Mouse (Mus musculus): ENCODE measurements around the gene Aanat. TPM values are rescaled to one million over a fixed set of nuclear protein-coding genes. Genes with fewer than 3 reads are reported as not detected.

The Aanat gene
- total and polyA plus RNA-seq, 2 experiments from 2014 or later: 0.46 to 0.68 TPM

GRCm38 (mm10) chr11:116612554-116612953 lies 26.3 kb downstream of the Aanat start:
- no peaks in the 10 kb centered on the region for H3K36me3 ChIP-seq (ENCODE audit: insufficient read depth, low read length)
- no peaks in the 10 kb centered on the region for H3K4me1 ChIP-seq (ENCODE audit: insufficient read depth, low read length)
- H3K4me3 ChIP-seq (ENCODE audit: low read length): no peak overlapping the region
- H3K9ac ChIP-seq (replicated peaks; ENCODE audit: low read length): no peak overlapping the region
- H3K27me3 ChIP-seq (ENCODE audit: insufficient read depth, low read length): no peaks in the 10 kb centered on the region
- 93% methylated on average over 1 of the region's 1 CpGs for WGBS
- no peaks in the 10 kb centered on the region for H3K9me3 ChIP-seq (ENCODE audit: low read length)
- no peak overlapping the region for H3K27ac ChIP-seq
- ATAC-seq (no peak), DNase-seq (ENCODE audit: low spot score) (no peak)
- no peak overlapping the region for H3K4me2 ChIP-seq (ENCODE audit: low read depth, low read length)
- no peak for TF ChIP-seq CTCF (IDR thresholded peaks at IDR 0.05; ENCODE audit: low read depth)

GRCm38 (mm10) chr11:116613234-116613633 lies 27.0 kb downstream of the Aanat start:
- ATAC-seq (no peak), DNase-seq (ENCODE audit: low spot score) (no peak)
- H3K4me1 ChIP-seq (ENCODE audit: insufficient read depth, low read length): no peaks in the 10 kb centered on the region
- H3K27ac ChIP-seq: no peak overlapping the region
- TF ChIP-seq CTCF (IDR thresholded peaks at IDR 0.05; ENCODE audit: low read depth): no peak
- H3K9ac ChIP-seq (replicated peaks; ENCODE audit: low read length): no peak overlapping the region
- WGBS: 90% methylated on average over 6 of the region's 6 CpGs
- no peaks in the 10 kb centered on the region for H3K9me3 ChIP-seq (ENCODE audit: low read length)
- H3K4me3 ChIP-seq (ENCODE audit: low read length): no peak overlapping the region
- no peaks in the 10 kb centered on the region for H3K27me3 ChIP-seq (ENCODE audit: insufficient read depth, low read length)
- H3K36me3 ChIP-seq (ENCODE audit: insufficient read depth, low read length): no peaks in the 10 kb centered on the region
- H3K4me2 ChIP-seq (ENCODE audit: low read depth, low read length): no peak overlapping the region

DNA sequence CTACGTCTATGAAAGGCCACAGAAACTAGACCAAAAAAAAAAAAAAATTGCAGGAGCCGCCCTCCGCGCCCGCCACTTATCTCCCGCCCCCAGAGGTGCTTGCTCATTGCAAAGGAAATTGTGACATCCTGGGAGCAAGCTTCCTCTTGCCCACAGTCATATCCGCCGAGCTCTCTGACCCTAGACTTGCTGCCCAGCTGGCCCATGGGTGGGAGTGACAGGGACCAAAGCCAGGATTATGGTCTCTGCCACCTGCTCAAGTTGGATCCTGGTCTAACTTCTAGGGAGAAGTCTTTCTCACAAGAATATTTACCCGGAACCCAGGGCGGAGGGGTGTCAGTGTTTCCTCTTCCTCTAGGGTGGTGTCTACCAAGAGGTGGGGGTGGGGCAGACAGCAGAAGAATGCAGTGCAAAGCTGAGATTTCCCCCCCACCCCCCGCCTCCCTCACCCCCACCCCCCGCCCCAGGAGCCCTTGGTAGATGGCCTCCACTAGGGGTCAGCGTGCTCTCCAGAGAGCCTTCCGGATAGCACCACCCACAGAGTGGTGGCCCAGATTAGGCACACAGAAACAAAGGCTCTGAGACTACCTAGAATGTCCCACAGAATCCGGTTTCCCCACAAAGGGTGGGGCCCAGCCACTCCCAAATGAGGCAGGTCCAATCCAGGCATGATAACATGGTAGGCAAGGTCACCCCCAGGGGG lies 29.7 kb downstream of the Aanat start:
- Histone ChIP-seq H3K4me3 (ENCODE audit: low read length) (no peak overlapping the region), H3K36me3 (ENCODE audit: insufficient read depth, low read length) (no peaks in the 10 kb centered on the region), H3K27me3 (ENCODE audit: insufficient read depth, low read length) (no peaks in the 10 kb centered on the region), H3K4me1 (ENCODE audit: insufficient read depth, low read length) (peaks cover 20% of the 10 kb centered on the region), H3K9ac (replicated peaks; ENCODE audit: low read length) (no peak overlapping the region), H3K4me2 (ENCODE audit: low read depth, low read length) (peak overlapping the region; percentile 8; the same call in 1 of the 2 replicates), H3K9me3 (ENCODE audit: low read length) (no peaks in the 10 kb centered on the region), H3K27ac (no peak overlapping the region)
- WGBS: 58% methylated on average over 14 of the region's 15 CpGs
- no peak for DNase-seq (ENCODE audit: low spot score)
- no peak for ATAC-seq
- TF ChIP-seq CTCF (IDR thresholded peaks at IDR 0.05; ENCODE audit: low read depth): no peak

DNA sequence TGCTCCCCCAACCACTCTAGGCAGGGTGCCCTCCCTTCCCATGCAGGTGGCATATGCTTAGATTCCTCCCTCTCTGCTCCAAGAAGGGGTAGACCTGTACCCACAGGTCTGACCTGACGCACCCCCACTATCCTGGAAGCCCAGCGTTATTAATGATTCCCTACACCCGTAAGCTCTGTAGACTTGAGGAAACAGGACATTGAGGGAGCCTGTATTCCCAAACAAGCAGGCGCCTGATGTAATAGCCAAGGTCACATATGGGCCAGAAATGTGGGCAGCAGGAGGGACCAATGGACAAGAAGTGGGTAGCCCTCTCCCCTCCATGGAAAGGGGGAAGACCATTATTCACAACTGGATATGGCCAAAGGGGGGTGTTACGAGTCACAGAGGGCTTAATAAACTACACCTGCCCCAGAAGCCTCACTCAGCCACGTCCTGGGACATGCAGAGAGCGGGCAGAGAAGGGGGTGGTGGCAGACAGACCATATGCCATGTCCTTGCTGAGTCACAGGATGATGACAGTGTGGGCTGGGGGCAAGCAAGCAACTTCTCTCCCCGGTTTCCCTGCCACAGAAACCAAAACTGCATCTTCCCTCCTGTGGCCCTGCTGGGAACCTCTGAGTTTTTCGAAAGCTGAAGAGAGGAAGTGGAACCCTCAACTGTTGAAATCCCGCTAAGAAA lies 30.3 kb downstream of the Aanat start:
- H3K4me2 ChIP-seq (ENCODE audit: low read depth, low read length): no peak overlapping the region
- no peak overlapping the region for H3K27ac ChIP-seq
- H3K27me3 ChIP-seq (ENCODE audit: insufficient read depth, low read length): no peaks in the 10 kb centered on the region
- WGBS: 79% methylated on average over 10 of the region's 10 CpGs
- ATAC-seq (no peak), DNase-seq (ENCODE audit: low spot score) (no peak)
- no peaks in the 10 kb centered on the region for H3K9me3 ChIP-seq (ENCODE audit: low read length)
- H3K9ac ChIP-seq (replicated peaks; ENCODE audit: low read length): no peak overlapping the region
- no peak overlapping the region for H3K4me3 ChIP-seq (ENCODE audit: low read length)
- peaks cover 21% of the 10 kb centered on the region for H3K4me1 ChIP-seq (ENCODE audit: insufficient read depth, low read length)
- TF ChIP-seq CTCF (IDR thresholded peaks at IDR 0.05; ENCODE audit: low read depth): no peak
- no peaks in the 10 kb centered on the region for H3K36me3 ChIP-seq (ENCODE audit: insufficient read depth, low read length)

DNA sequence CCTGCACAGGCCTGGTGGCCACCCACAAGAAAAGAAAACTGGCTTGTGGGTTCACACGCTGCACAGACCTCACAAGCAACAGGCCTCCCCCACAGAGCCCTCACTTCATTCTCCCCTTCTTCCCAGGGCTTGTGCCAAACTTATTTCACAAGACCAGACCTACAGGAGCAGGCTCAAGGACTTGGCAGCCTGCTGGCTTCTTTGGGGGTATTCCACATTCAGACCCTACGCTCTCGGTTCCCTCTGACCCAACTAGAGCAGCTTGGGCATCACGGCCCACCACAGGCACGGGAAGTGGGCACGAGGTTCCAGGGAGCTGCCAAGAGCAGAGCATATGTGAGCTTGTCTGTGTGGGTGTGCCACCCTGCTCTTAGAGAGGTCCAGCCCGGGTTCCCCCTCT lies 31.4 kb downstream of the Aanat start:
- ATAC-seq: peak; percentile 14; the same call in 1 of the 2 replicates
- no peaks in the 10 kb centered on the region for H3K36me3 ChIP-seq (ENCODE audit: insufficient read depth, low read length)
- no peak overlapping the region for H3K4me3 ChIP-seq (ENCODE audit: low read length)
- H3K4me1 ChIP-seq (ENCODE audit: insufficient read depth, low read length): peaks cover 29% of the 10 kb centered on the region
- no peak overlapping the region for H3K27ac ChIP-seq
- WGBS: 52% methylated on average over 7 of the region's 7 CpGs
- TF ChIP-seq CTCF (IDR thresholded peaks at IDR 0.05; ENCODE audit: low read depth): no peak
- no peak overlapping the region for H3K9ac ChIP-seq (replicated peaks; ENCODE audit: low read length)
- no peaks in the 10 kb centered on the region for H3K27me3 ChIP-seq (ENCODE audit: insufficient read depth, low read length)
- peak; percentile 58 for DNase-seq (ENCODE audit: low spot score)
- H3K9me3 ChIP-seq (ENCODE audit: low read length): no peaks in the 10 kb centered on the region
- no peak overlapping the region for H3K4me2 ChIP-seq (ENCODE audit: low read depth, low read length)

DNA sequence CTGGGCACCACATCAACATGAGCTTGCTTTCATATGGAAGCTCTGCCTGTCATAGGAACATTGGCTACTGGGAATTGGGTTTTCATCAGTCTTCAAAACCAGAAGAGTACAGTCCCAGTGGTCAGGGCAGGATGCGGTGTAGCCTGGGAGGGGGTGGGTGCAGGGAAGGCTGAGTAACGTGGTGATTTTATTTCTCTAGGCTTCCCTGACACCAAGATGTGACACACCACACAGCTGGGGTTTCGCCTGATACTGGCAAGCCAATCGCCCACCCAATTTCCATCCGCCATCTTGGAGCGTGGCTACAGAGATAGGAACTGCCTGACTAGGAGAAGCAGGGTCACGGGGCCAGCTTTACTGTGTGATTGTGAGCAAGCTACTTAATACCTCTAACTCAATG lies 32.4 kb downstream of the Aanat start:
- ATAC-seq (no peak), DNase-seq (ENCODE audit: low spot score) (no peak)
- no peaks in the 10 kb centered on the region for H3K27me3 ChIP-seq (ENCODE audit: insufficient read depth, low read length)
- no peak overlapping the region for H3K9ac ChIP-seq (replicated peaks; ENCODE audit: low read length)
- TF ChIP-seq CTCF (IDR thresholded peaks at IDR 0.05; ENCODE audit: low read depth): no peak
- WGBS: 92% methylated on average over 7 of the region's 7 CpGs
- H3K9me3 ChIP-seq (ENCODE audit: low read length): no peaks in the 10 kb centered on the region
- H3K4me2 ChIP-seq (ENCODE audit: low read depth, low read length): no peak overlapping the region
- no peaks in the 10 kb centered on the region for H3K36me3 ChIP-seq (ENCODE audit: insufficient read depth, low read length)
- H3K4me1 ChIP-seq (ENCODE audit: insufficient read depth, low read length): peaks cover 30% of the 10 kb centered on the region
- H3K4me3 ChIP-seq (ENCODE audit: low read length): no peak overlapping the region
- H3K27ac ChIP-seq: no peak overlapping the region

DNA sequence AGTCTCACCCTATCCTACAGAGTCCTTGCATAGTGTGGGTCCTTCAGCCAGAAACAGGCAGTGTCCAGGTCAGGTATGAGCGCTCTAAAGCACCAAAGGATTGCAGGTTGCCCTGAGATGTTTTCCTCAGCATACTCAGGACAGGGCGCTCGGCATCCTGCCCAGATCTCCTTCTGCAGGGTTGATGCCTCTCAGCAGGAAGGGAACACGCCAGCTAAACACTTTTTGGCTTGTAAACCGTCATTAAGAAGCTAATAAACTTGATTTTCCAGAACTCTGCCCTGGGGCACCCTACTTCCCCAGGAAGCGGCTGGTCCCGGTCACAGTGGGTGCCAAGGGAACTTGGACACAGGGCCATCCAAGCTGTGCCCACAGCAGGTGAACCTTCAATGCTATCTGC lies 32.9 kb downstream of the Aanat start:
- Histone ChIP-seq H3K4me1 (ENCODE audit: insufficient read depth, low read length) (peaks cover 35% of the 10 kb centered on the region), H3K4me3 (ENCODE audit: low read length) (no peak overlapping the region), H3K27me3 (ENCODE audit: insufficient read depth, low read length) (no peaks in the 10 kb centered on the region), H3K27ac (peak overlapping the region; percentile 11; the same call in 1 of the 2 replicates), H3K36me3 (ENCODE audit: insufficient read depth, low read length) (no peaks in the 10 kb centered on the region), H3K9me3 (ENCODE audit: low read length) (no peaks in the 10 kb centered on the region), H3K4me2 (ENCODE audit: low read depth, low read length) (no peak overlapping the region; the same call in 1 of the 2 replicates), H3K9ac (replicated peaks; ENCODE audit: low read length) (no peak overlapping the region)
- WGBS: 56% methylated on average over 7 of the region's 7 CpGs
- DNase-seq (ENCODE audit: low spot score): peak; percentile 40
- TF ChIP-seq CTCF (IDR thresholded peaks at IDR 0.05; ENCODE audit: low read depth): no peak
- ATAC-seq: no peak

Data from hindbrain, postnatal 0 days (tissue).